Mouse (Mus musculus) erythroblast, embryonic 14.5 days (primary cell): ENCODE measurements around the gene Grm5.

Experiments
- GATA1 ChIP-seq: IDR thresholded peaks from 2 replicates; pipeline ENCODE4 v1.6.1; 2012; ENCODE audit warnings: low read length, inconsistent platforms, mixed read lengths
- TAL1 ChIP-seq: IDR thresholded peaks from 3 replicates; pipeline ENCODE4 v1.6.1; 2012; ENCODE audit warnings: low read length, inconsistent platforms, mixed read lengths

GRCm38 (mm10) chr7:87824898-87825297 lies 240.9 kb downstream of the Grm5 start:
- TF ChIP-seq GATA1 (no peak), TAL1 (no peak)
